Mouse (Mus musculus) hindbrain, embryonic 12.5 days (tissue): ENCODE measurements at regions not wholly inside any gene's neighbourhood (a gene's known extent, or its start where the extent isn't known, plus 50 kb on each side); places are given as distances from the start of the nearest gene placed in this dataset.
A peak's percentile ranks its signal among the peaks of the same experiment; 100 is the strongest.

Experiments used
- ATAC-seq: fragments of 200-750 bp; cut with Nextera tagmentation; 2 replicates; pipeline ENCODE4 v1.8.0; 2017; ENCODE audit warnings: moderate TSS enrichment; ENCODE audit not compliant: low FRiP score
- H3K27ac ChIP-seq: fragments of 300-500 bp; sonication (generic); 2 replicates; pipeline ENCODE4 v1.5.1; 2016; ENCODE audit warnings: mild to moderate bottlenecking
- H3K27me3 ChIP-seq: fragments of 300-500 bp; sonication (generic); 2 replicates; pipeline ENCODE4 v1.6.1; 2016; ENCODE audit warnings: mild to moderate bottlenecking
- H3K36me3 ChIP-seq: fragments of 300-500 bp; sonication (generic); 2 replicates; pipeline ENCODE4 v1.6.1; 2016; ENCODE audit warnings: mild to moderate bottlenecking
- H3K4me1 ChIP-seq: fragments of 300-500 bp; sonication (generic); 2 replicates; pipeline ENCODE4 v1.6.1; 2016
- H3K4me2 ChIP-seq: fragments of 300-500 bp; sonication (generic); replicated peaks from 2 replicates; pipeline ENCODE4 v1.6.1; 2016; ENCODE audit warnings: mild to moderate bottlenecking
- H3K4me3 ChIP-seq: fragments of 300-500 bp; sonication (generic); 2 replicates; pipeline ENCODE4 v1.5.1; 2016; ENCODE audit warnings: mild to moderate bottlenecking
- H3K9ac ChIP-seq: fragments of 300-500 bp; sonication (generic); 2 replicates; pipeline ENCODE4 v1.6.1; 2016; ENCODE audit warnings: mild to moderate bottlenecking, moderate library complexity
- H3K9me3 ChIP-seq: fragments of 300-500 bp; sonication (generic); replicated peaks from 2 replicates; pipeline ENCODE4 v1.6.1; 2016; ENCODE audit warnings: mild to moderate bottlenecking
- WGBS: fragments of 180-500 bp; shearing (Covaris S2); methylation state at CpG from one replicate; pipeline ENCODE4 v1.1.7; 2016; 5-methylcytosine and 5-hydroxymethylcytosine counted together

DNA sequence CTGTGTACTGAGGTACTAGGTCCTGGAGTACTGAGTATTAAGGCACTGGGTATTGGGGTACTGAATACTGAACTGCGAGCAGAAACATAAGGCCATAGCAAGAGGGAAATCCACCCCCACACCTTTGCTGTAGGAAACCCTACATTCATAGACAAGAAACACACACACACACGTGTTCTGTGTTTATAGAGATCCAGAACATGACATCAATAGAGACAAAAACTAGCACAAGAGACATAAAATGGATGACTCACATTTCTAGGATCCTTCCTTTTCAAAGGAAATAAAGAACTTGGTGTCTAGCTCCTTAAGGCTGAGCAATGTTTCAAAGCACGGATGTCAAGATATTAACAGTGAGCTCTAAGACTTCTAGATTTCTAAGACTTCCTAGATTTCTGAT is 49.9 kb upstream of the Nepro start:
- Histone ChIP-seq H3K36me3 (no peaks in the 10 kb centered on the region), H3K27ac (peak overlapping the region; percentile 78; the same call in 1 of the 2 replicates), H3K9me3 (no peaks in the 10 kb centered on the region), H3K4me2 (no peak overlapping the region), H3K4me3 (no peak overlapping the region), H3K27me3 (no peaks in the 10 kb centered on the region), H3K4me1 (peaks cover 34% of the 10 kb centered on the region), H3K9ac (no peak overlapping the region)
- no peak for ATAC-seq
- WGBS = 95% methylated on average over 3 of the region's 3 CpGs

- no peaks in the 10 kb centered on the region for H3K9me3 ChIP-seq
- no peak overlapping the region for H3K4me3 ChIP-seq
- peaks cover 28% of the 10 kb centered on the region for H3K4me1 ChIP-seq
- ATAC-seq = peak; percentile 78
- peak overlapping the region; percentile 42 for H3K4me2 ChIP-seq
- no peaks in the 10 kb centered on the region for H3K27me3 ChIP-seq
- H3K36me3 ChIP-seq = no peaks in the 10 kb centered on the region
- no peak overlapping the region for H3K9ac ChIP-seq
- 3% methylated on average over 14 of the region's 14 CpGs for WGBS
- H3K27ac ChIP-seq = peak overlapping the region; percentile 78
These were observed 51.7 kb upstream of the Nepro start for GRCm38 (mm10) chr16:44672422-44672819.

- Histone ChIP-seq H3K4me1 (peaks cover 34% of the 10 kb centered on the region), H3K27ac (peak overlapping the region; percentile 85), H3K36me3 (no peaks in the 10 kb centered on the region), H3K9me3 (no peaks in the 10 kb centered on the region), H3K4me2 (peak overlapping the region; percentile 42), H3K27me3 (no peaks in the 10 kb centered on the region), H3K9ac (peak overlapping the region; percentile 35; the same call in 1 of the 2 replicates), H3K4me3 (no peak overlapping the region)
- WGBS = 7% methylated on average over 22 of the region's 22 CpGs
- ATAC-seq = peak; percentile 94
These were observed 52.3 kb upstream of the Nepro start for GRCm38 (mm10) chr16:44671551-44672421.

- H3K27me3 ChIP-seq = no peaks in the 10 kb centered on the region
- 90% methylated on average over 6 of the region's 6 CpGs for WGBS
- ATAC-seq = no peak
- peaks cover 42% of the 10 kb centered on the region for H3K4me1 ChIP-seq
- H3K4me3 ChIP-seq = no peak overlapping the region
- no peak overlapping the region for H3K9ac ChIP-seq
- no peak overlapping the region for H3K27ac ChIP-seq
- H3K4me2 ChIP-seq = no peak overlapping the region
- no peaks in the 10 kb centered on the region for H3K9me3 ChIP-seq
- H3K36me3 ChIP-seq = no peaks in the 10 kb centered on the region
These were observed 56.0 kb upstream of the Nepro start for GRCm38 (mm10) chr16:44668061-44668460.

- Histone ChIP-seq H3K27ac (peak overlapping the region; percentile 55; the same call in 1 of the 2 replicates), H3K36me3 (no peaks in the 10 kb centered on the region), H3K9me3 (no peaks in the 10 kb centered on the region), H3K9ac (no peak overlapping the region), H3K27me3 (no peaks in the 10 kb centered on the region), H3K4me3 (no peak overlapping the region), H3K4me2 (no peak overlapping the region), H3K4me1 (peaks cover 34% of the 10 kb centered on the region)
- no peak for ATAC-seq
- 54% methylated on average over 6 of the region's 6 CpGs for WGBS
These were observed 57.0 kb upstream of the Nepro start for GRCm38 (mm10) chr16:44667118-44667517.

GRCm38 (mm10) chr16:44666431-44666997 is 57.6 kb upstream of the Nepro start:
- no peaks in the 10 kb centered on the region for H3K36me3 ChIP-seq
- no peaks in the 10 kb centered on the region for H3K27me3 ChIP-seq
- H3K27ac ChIP-seq = peak overlapping the region; percentile 55; the same call in 1 of the 2 replicates
- H3K4me3 ChIP-seq = no peak overlapping the region
- peak; percentile 67 for ATAC-seq
- H3K4me1 ChIP-seq = peaks cover 28% of the 10 kb centered on the region
- WGBS = 45% methylated on average over 7 of the region's 7 CpGs
- no peaks in the 10 kb centered on the region for H3K9me3 ChIP-seq
- H3K4me2 ChIP-seq = no peak overlapping the region
- H3K9ac ChIP-seq = no peak overlapping the region

DNA sequence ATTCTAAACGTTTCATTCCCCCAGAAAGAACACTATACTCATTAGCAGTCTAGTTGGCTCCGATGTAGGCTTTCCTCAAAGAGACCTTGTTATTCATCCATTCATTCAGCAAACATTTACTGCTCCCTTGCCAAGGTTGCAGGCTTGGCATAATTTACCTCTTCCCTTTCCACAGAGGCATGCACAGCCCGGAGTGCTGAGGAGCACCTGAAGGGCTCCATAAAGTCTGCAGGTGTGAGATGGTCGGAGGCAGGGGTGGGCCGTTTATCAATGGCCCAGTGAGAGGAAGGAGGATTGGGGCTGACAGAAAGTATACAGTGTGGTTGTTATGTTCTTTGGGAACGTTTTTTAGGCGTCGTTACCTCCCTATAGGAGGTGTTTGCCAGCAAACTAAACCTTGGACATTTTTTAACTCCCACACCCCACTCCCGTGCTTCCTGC is 58.6 kb upstream of the Nepro start:
- ATAC-seq = no peak
- 0 out of 2 replicates have a peak overlapping the region, but pooled peaks have one; percentile 55 for H3K27ac ChIP-seq
- no peaks in the 10 kb centered on the region for H3K9me3 ChIP-seq
- H3K27me3 ChIP-seq = no peaks in the 10 kb centered on the region
- peaks cover 26% of the 10 kb centered on the region for H3K4me1 ChIP-seq
- WGBS = 72% methylated on average over 9 of the region's 9 CpGs
- no peak overlapping the region for H3K4me2 ChIP-seq
- H3K9ac ChIP-seq = no peak overlapping the region
- H3K36me3 ChIP-seq = no peaks in the 10 kb centered on the region
- H3K4me3 ChIP-seq = no peak overlapping the region

GRCm38 (mm10) chr16:44662966-44663600 is 61.0 kb upstream of the Nepro start:
- no peak overlapping the region for H3K4me2 ChIP-seq

GRCm38 (mm10) chr16:44660996-44661876 is 62.9 kb upstream of the Nepro start:
- H3K9ac ChIP-seq = no peak overlapping the region
- H3K36me3 ChIP-seq = no peaks in the 10 kb centered on the region
- peak; percentile 85 for ATAC-seq
- H3K27ac ChIP-seq = peak overlapping the region; percentile 58
- WGBS = 22% methylated on average over 4 of the region's 4 CpGs
- no peaks in the 10 kb centered on the region for H3K27me3 ChIP-seq
- H3K4me1 ChIP-seq = peaks cover 9% of the 10 kb centered on the region
- no peak overlapping the region for H3K4me3 ChIP-seq
- H3K9me3 ChIP-seq = no peaks in the 10 kb centered on the region; the same call in 1 of the 2 replicates
- no peak overlapping the region for H3K4me2 ChIP-seq

More at GRCm38 (mm10) chr16:44662966-44663600, 61.0 kb upstream of the Nepro start:
- Histone ChIP-seq H3K27me3 (no peaks in the 10 kb centered on the region), H3K9ac (no peak overlapping the region), H3K4me1 (peaks cover 26% of the 10 kb centered on the region), H3K9me3 (no peaks in the 10 kb centered on the region), H3K27ac (no peak overlapping the region), H3K4me3 (no peak overlapping the region), H3K36me3 (no peaks in the 10 kb centered on the region)
- ATAC-seq = no peak
- WGBS = 72% methylated on average over 6 of the region's 6 CpGs

DNA sequence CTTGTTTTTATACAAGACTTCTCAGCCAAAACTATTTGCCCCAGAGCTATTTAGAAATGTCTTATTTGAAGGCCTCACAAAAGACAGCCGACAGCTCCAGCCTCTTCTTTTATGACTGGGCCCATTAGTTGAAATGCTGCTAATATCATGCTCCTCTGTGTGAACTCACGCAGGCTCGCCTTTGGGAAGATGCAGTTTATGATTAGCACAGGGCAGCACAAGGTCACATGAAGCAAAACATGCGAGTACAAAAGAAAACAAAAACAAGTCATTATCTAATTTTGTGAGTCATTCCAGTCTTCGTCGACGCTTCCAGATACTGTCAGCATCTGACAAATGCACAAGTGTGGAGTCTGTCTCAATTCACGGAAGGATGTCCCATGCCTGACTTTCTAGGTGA is 65.8 kb upstream of the Nepro start:
- 38% methylated on average over 8 of the region's 8 CpGs for WGBS
- H3K9me3 ChIP-seq = no peaks in the 10 kb centered on the region; the same call in 1 of the 2 replicates
- H3K4me1 ChIP-seq = no peaks in the 10 kb centered on the region; the same call in 1 of the 2 replicates
- no peak overlapping the region for H3K27ac ChIP-seq
- H3K4me3 ChIP-seq = no peak overlapping the region
- ATAC-seq = no peak
- H3K9ac ChIP-seq = no peak overlapping the region
- no peak overlapping the region for H3K4me2 ChIP-seq
- H3K27me3 ChIP-seq = no peaks in the 10 kb centered on the region
- H3K36me3 ChIP-seq = no peaks in the 10 kb centered on the region

DNA sequence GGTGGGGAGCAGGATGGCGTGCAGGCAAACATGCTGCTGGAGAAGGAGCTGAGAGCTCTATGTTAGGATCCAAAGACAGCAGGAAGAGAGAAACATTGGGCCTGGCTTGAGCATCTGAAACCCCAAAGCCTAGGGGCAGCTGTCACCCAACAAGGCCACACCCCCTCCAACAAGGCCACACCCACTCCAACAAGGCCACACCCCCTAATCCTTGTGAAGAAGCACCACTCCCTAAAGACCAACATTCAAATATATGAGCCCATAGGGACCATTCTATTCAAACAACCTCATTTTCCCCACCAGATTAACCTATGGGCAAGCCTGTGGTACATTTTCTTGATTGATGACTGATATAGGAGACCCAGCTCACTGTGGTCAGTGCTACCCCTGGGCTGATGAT is 67.9 kb upstream of the Nepro start:
- H3K4me2 ChIP-seq = no peak overlapping the region
- no peaks in the 10 kb centered on the region for H3K27me3 ChIP-seq
- ATAC-seq = no peak
- H3K4me1 ChIP-seq = no peaks in the 10 kb centered on the region; the same call in 1 of the 2 replicates
- H3K27ac ChIP-seq = no peak overlapping the region
- no peak overlapping the region for H3K9ac ChIP-seq
- no peaks in the 10 kb centered on the region; the same call in 1 of the 2 replicates for H3K9me3 ChIP-seq
- WGBS = 100% methylated on average over 1 of the region's 1 CpGs
- H3K36me3 ChIP-seq = no peaks in the 10 kb centered on the region
- no peak overlapping the region for H3K4me3 ChIP-seq
